Mouse (Mus musculus) bone marrow, adult 2 months (tissue): ENCODE measurements around the gene Tnfsfm13.
"Not testable (repeated sequence)": the region's sequence is repeated elsewhere in the genome, so short reads cannot be mapped to it uniquely, and the experiment has no call there.

Experiments
- CTCF ChIP-seq: fragments of 200-500 bp; IDR thresholded peaks from 2 replicates; pipeline ENCODE4 v1.5.1; 2011; ENCODE audit warnings: low read length, control low read depth; ENCODE audit not compliant: control insufficient read depth, insufficient read depth
- POLR2A ChIP-seq: fragments of 200-500 bp; IDR thresholded peaks from 2 replicates; pipeline ENCODE4 v1.6.1; 2011; ENCODE audit warnings: low read depth, mild to moderate bottlenecking, control low read depth, low read length, borderline replicate concordance; ENCODE audit not compliant: control insufficient read depth

DNA sequence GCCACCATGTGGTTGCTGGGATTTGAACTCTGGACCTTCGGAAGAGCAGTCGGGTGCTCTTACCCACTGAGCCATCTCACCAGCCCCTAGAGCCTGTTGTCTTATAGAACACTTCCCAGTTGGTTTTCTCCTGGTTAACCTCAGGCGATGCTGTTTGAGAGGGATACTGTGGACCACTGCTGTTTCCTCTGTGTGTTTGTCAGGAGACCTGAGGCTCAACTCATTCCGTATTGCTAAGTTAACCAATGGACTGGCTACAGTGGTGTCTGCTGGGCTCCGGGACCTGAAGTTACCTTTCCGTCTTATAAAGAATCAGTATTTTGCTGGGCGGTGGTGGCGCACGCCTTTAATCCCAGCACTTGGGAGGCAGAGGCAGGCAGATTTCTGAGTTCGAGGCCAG, 7.0 kb upstream of the Tnfsfm13 start:
- not testable (repeated sequence) for TF ChIP-seq CTCF, POLR2A
